Mouse (Mus musculus): ENCODE data around the gene Zmynd8.

- TF ChIP-seq POLR2A (IDR thresholded peaks at IDR 0.05; ENCODE audit: control insufficient read depth, low read depth, low read length) (no peak), CTCF (IDR thresholded peaks at IDR 0.05; ENCODE audit: control insufficient read depth, insufficient read depth, insufficient replicate concordance, low read depth, low read length) (no peak)
Observed at GRCm38 (mm10) chr2:165745306-165746098, 153.3 kb downstream of the Zmynd8 start.
